Mouse (Mus musculus): ENCODE data around the gene Gm20388. TPM values are rescaled to one million over a fixed set of nuclear protein-coding genes. Genes with fewer than 3 reads are reported as not detected.

Gm20388 gene
- total RNA-seq, 4 experiments from 2014 or later = 0.17 to 15.1 (median 6.6) TPM

- DNase-seq (ENCODE audit: low spot score in 2 of 2) = no peak
Observed at GRCm38 (mm10) chr8:123813892-123814266, 3903.2 kb downstream of the Gm20388 start.

- no peak for DNase-seq (ENCODE audit: low spot score in 2 of 2)
Observed at GRCm38 (mm10) chr8:123815325-123815724, 3904.7 kb downstream of the Gm20388 start.

GRCm38 (mm10) chr8:123816939-123817338, 3906.3 kb downstream of the Gm20388 start:
- DNase-seq (ENCODE audit: low spot score in 2 of 2) = no peak

- no peak for DNase-seq (ENCODE audit: low spot score in 2 of 2)
Observed at GRCm38 (mm10) chr8:123817747-123818146, 3907.1 kb downstream of the Gm20388 start.

GRCm38 (mm10) chr8:123819683-123820610, 3909.3 kb downstream of the Gm20388 start:
- DNase-seq (ENCODE audit: low spot score in 2 of 2) = no peak

GRCm38 (mm10) chr8:123820780-123821179, 3910.1 kb downstream of the Gm20388 start:
- no peak for DNase-seq (ENCODE audit: low spot score in 2 of 2)

GRCm38 (mm10) chr8:123823111-123823510, 3912.5 kb downstream of the Gm20388 start:
- no peak for DNase-seq (ENCODE audit: low spot score in 2 of 2)

- DNase-seq (ENCODE audit: low spot score in 2 of 2) = no peak
Observed at GRCm38 (mm10) chr8:123823532-123824123, 3913.0 kb downstream of the Gm20388 start.

- no peak for DNase-seq (ENCODE audit: low spot score in 2 of 2)
Observed at GRCm38 (mm10) chr8:123826001-123826400, 3915.4 kb downstream of the Gm20388 start.

- DNase-seq (ENCODE audit: low spot score in 2 of 2) = no peak
Observed at GRCm38 (mm10) chr8:123826758-123827157, 3916.1 kb downstream of the Gm20388 start.

- no peak for DNase-seq (ENCODE audit: low spot score in 2 of 2)
Observed at GRCm38 (mm10) chr8:123827523-123827922, 3916.9 kb downstream of the Gm20388 start.

GRCm38 (mm10) chr8:123832757-123833156, 3922.1 kb downstream of the Gm20388 start:
- no peak for DNase-seq (ENCODE audit: low spot score in 2 of 2)

- DNase-seq (ENCODE audit: low spot score in 2 of 2) = peak in 1 of 2 experiments; percentile 67
Observed at GRCm38 (mm10) chr8:123835451-123835850, 3924.8 kb downstream of the Gm20388 start.

GRCm38 (mm10) chr8:123836354-123836753, 3925.7 kb downstream of the Gm20388 start:
- DNase-seq (ENCODE audit: low spot score in 2 of 2) = no peak

GRCm38 (mm10) chr8:123838496-123838895, 3927.9 kb downstream of the Gm20388 start:
- DNase-seq (ENCODE audit: low spot score in 2 of 2) = no peak

- peak; percentile 63 to 71 for DNase-seq (ENCODE audit: low spot score in 2 of 2)
Observed at GRCm38 (mm10) chr8:123840578-123841345, 3930.1 kb downstream of the Gm20388 start.

GRCm38 (mm10) chr8:123842086-123842485, 3931.4 kb downstream of the Gm20388 start:
- DNase-seq (ENCODE audit: low spot score in 2 of 2) = no peak

GRCm38 (mm10) chr8:123844341-123844740, 3933.7 kb downstream of the Gm20388 start:
- DNase-seq (ENCODE audit: low spot score in 2 of 2) = no peak

GRCm38 (mm10) chr8:123845114-123845513, 3934.5 kb downstream of the Gm20388 start:
- DNase-seq (ENCODE audit: low spot score in 2 of 2) = no peak

- no peak for DNase-seq (ENCODE audit: low spot score in 2 of 2)
Observed at GRCm38 (mm10) chr8:123845991-123846390, 3935.3 kb downstream of the Gm20388 start.

- DNase-seq (ENCODE audit: low spot score in 2 of 2) = no peak
Observed at GRCm38 (mm10) chr8:123846509-123846908, 3935.9 kb downstream of the Gm20388 start.

GRCm38 (mm10) chr8:123847546-123847945, 3936.9 kb downstream of the Gm20388 start:
- no peak for DNase-seq (ENCODE audit: low spot score in 2 of 2)
